Mouse (Mus musculus): ENCODE measurements around the gene Slc25a25. TPM values are rescaled to one million over a fixed set of nuclear protein-coding genes. Genes with fewer than 3 reads are reported as not detected.

Gene Slc25a25
- total and polyA plus RNA-seq, 3 experiments, result 6.6 to 10.0 (median 9.8) TPM

DNA sequence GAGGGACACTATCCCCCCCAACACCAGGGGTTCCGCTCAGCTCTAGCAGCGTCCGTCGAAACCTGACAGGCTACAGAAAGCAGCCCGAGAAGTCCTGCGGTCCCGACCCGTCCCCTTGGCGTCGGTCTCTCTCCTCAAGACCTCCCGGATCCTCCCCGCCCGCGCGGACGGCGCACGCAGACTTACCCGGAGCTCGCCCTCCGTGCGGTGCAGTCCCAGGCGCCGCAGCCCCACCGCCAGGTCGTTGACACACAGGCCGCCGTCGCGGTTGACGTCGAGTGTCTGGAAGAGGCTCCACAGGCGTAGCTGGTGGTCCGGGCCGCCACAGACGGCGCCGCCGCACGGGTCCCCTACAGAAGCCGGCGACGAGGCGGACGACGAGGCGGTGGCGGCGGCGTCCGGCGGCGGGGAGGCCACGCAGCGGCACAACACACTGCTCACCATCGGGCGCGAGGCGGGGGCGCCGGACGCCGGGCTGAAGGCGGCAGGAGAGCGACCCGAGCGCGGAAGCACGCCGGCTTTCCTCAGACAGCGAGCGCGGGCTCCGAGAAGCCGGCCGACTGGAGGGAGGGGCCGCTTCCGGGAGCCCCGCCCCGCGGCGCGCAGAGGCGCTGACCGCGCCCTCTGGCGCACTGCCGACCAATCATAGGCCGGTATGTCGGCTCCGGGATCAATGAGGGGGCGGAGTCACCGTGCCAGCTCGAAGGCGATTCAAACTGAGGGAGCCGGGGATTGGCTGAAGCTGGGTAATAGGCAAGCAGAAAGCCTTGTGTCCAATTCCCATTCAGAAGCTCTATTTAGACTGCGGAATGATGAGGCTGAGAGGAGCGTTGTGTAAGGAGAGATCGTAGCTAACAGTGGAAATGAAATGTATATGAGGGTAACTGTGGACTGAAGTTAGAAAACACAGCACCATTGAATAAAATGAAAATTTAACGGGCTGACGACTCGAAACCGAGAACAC lies at the start of gene Slc25a25 (continued):
- no peak for TF ChIP-seq ETS1 (conservative IDR thresholded peaks at IDR 0.05; ENCODE audit: low read depth, low read length)
- TF ChIP-seq CTCF (conservative IDR thresholded peaks at IDR 0.05 in 1 of 2, IDR thresholded peaks at IDR 0.05 in 1 of 2; ENCODE audit: low read depth in 2 of 2, low read length in 2 of 2), result no peak

DNA sequence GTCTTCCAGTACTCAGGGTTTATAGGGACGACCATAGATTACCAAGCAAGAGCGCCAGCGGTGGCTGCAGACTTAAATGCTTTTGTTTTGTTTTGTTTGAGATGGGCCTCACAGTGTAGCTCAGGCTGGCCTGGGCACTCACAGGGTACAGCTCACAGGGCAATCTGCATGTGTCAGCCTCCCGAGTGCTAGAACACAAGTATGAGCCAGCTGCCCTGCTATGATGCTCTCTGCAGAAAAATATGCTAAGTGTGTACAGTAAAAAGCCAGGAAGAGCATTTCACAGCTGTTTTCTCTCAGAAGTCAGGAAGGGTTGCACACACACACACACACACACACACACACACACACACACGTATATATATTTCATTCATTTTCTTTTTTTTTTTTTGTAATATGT lies 49.2 kb upstream of the Slc25a25 start:
- Histone ChIP-seq H3K9ac (ENCODE audit: insufficient read depth, low read depth) (no peak overlapping the region), H3K4me3 (replicated peaks in 1 of 3; ENCODE audit: low read depth in 2 of 3, low read length in 2 of 3, poor library complexity in 1 of 3) (no peak overlapping the region), H3K79me2 (replicated peaks; ENCODE audit: control insufficient read depth, extremely low read depth, insufficient read depth, poor library complexity, severe bottlenecking) (no peaks in the 10 kb centered on the region), H3K4me2 (ENCODE audit: insufficient read depth, low read depth, poor library complexity, severe bottlenecking) (no peak overlapping the region), H3K36me3 (replicated peaks in 1 of 2; ENCODE audit: control insufficient read depth in 1 of 2, insufficient read depth in 1 of 2, low read length in 1 of 2) (no peaks in the 10 kb centered on the region), H3K27me3 (replicated peaks) (no peaks in the 10 kb centered on the region), H3K9me3 (replicated peaks; ENCODE audit: low read length) (peaks cover 7% of the 10 kb centered on the region), H3K27ac (ENCODE audit: insufficient read depth, low read depth) (no peak overlapping the region), H3K4me1 (ENCODE audit: control insufficient read depth in 1 of 2, insufficient read depth in 2 of 2) (peaks cover 0 to 4% of the 10 kb centered on the region in 2 experiments; a peak in 1 of 4 replicates)
- dilution Hi-C loops (cut with MboI; ENCODE audit: extremely low pct_ligation_motif_present, extremely low pct_unique_long_range_greater_than_20kb, low sequenced_read_pairs) (no loop called here), in situ Hi-C loops (cut with MboI; ENCODE audit: low pct_ligation_motif_present, low pct_unique_long_range_greater_than_20kb, low sequenced_read_pairs) (no loop called here)
- no peak for TF ChIP-seq KAT2A (IDR thresholded peaks at IDR 0.05; ENCODE audit: insufficient replicate concordance, low read length)
- no peak for TF ChIP-seq PAX5 (IDR thresholded peaks at IDR 0.05; ENCODE audit: low read length)
- no peak for TF ChIP-seq RAD21 (IDR thresholded peaks at IDR 0.05; ENCODE audit: low read depth, low read length)
- TF ChIP-seq ZKSCAN1 (IDR thresholded peaks at IDR 0.05; ENCODE audit: borderline replicate concordance, low read depth, low read length), result no peak
- TF ChIP-seq EP300 (IDR thresholded peaks at IDR 0.05; ENCODE audit: low read length), result no peak
- no peak for TF ChIP-seq USF1 (IDR thresholded peaks at IDR 0.05; ENCODE audit: low read depth, low read length)
- no peak for DNase-seq (ENCODE audit: extremely low read depth)

DNA sequence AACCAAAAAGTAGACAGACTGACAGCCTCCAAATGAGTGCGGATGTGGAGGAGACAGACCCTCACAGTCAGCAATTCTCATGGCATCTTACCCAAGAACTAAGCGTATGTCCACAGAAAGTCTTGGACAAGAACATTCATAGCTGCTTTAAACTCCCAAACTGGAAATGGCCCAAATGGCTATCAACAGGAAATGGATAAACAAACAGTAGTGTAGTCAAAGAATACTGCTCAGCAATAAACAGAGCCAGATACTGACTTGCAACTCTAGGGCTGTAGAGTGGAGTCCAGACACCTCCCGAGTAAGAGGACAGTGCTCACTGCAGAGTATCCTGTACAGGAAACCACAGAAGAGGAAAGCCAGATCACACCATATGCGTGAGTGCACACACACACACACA lies 48.1 kb upstream of the Slc25a25 start:
- H3K4me3 ChIP-seq (replicated peaks in 1 of 3; ENCODE audit: low read depth in 2 of 3, low read length in 2 of 3, poor library complexity in 1 of 3), result no peak overlapping the region
- dilution Hi-C loops (cut with MboI; ENCODE audit: extremely low pct_ligation_motif_present, extremely low pct_unique_long_range_greater_than_20kb, low sequenced_read_pairs), result no loop called here
- no peaks in the 10 kb centered on the region for H3K79me2 ChIP-seq (replicated peaks; ENCODE audit: control insufficient read depth, extremely low read depth, insufficient read depth, poor library complexity, severe bottlenecking)
- H3K4me1 ChIP-seq (ENCODE audit: control insufficient read depth in 1 of 2, insufficient read depth in 2 of 2), result peaks cover 0 to 4% of the 10 kb centered on the region in 2 experiments; a peak in 1 of 4 replicates
- TF ChIP-seq E2F4 (IDR thresholded peaks at IDR 0.05; ENCODE audit: insufficient replicate concordance, low read depth, low read length) (no peak), JUND (conservative IDR thresholded peaks at IDR 0.05; ENCODE audit: low read depth, low read length) (no peak), IRF4 (IDR thresholded peaks at IDR 0.05; ENCODE audit: low read depth, low read length) (no peak), ZC3H11A (IDR thresholded peaks at IDR 0.05; ENCODE audit: low read depth, low read length) (no peak), BHLHE40 (IDR thresholded peaks at IDR 0.05; ENCODE audit: low read depth, low read length) (no peak), MXI1 (IDR thresholded peaks at IDR 0.05; ENCODE audit: low read depth, low read length) (no peak), KAT2A (IDR thresholded peaks at IDR 0.05; ENCODE audit: insufficient replicate concordance, low read length) (no peak), ZNF384 (IDR thresholded peaks at IDR 0.05; ENCODE audit: low read depth, low read length) (no peak), SIN3A (IDR thresholded peaks at IDR 0.05; ENCODE audit: low read length) (no peak), USF2 (conservative IDR thresholded peaks at IDR 0.05; ENCODE audit: low read depth, low read length) (no peak), NELFE (IDR thresholded peaks at IDR 0.05; ENCODE audit: low read depth, low read length) (no peak), TCF12 (IDR thresholded peaks at IDR 0.05; ENCODE audit: low read depth, low read length) (no peak), ZKSCAN1 (IDR thresholded peaks at IDR 0.05; ENCODE audit: borderline replicate concordance, low read depth, low read length) (no peak), POLR2AphosphoS2 (IDR thresholded peaks at IDR 0.05; ENCODE audit: low read depth, low read length) (no peak), ETS1 (conservative IDR thresholded peaks at IDR 0.05; ENCODE audit: low read depth, low read length) (no peak), MYC (IDR thresholded peaks at IDR 0.05; ENCODE audit: low read depth, low read length) (no peak), CHD1 (IDR thresholded peaks at IDR 0.05; ENCODE audit: low read depth, low read length) (no peak)
- H3K27ac ChIP-seq (ENCODE audit: insufficient read depth, low read depth), result no peak overlapping the region
- in situ Hi-C loops (cut with MboI; ENCODE audit: low pct_ligation_motif_present, low pct_unique_long_range_greater_than_20kb, low sequenced_read_pairs), result no loop called here
- H3K4me2 ChIP-seq (ENCODE audit: insufficient read depth, low read depth, poor library complexity, severe bottlenecking), result no peak overlapping the region
- no peak for DNase-seq (ENCODE audit: extremely low read depth)
- H3K9ac ChIP-seq (ENCODE audit: insufficient read depth, low read depth), result no peak overlapping the region
- no peaks in the 10 kb centered on the region for H3K27me3 ChIP-seq (replicated peaks)
- H3K36me3 ChIP-seq (replicated peaks in 1 of 2; ENCODE audit: control insufficient read depth in 1 of 2, insufficient read depth in 1 of 2, low read length in 1 of 2), result no peaks in the 10 kb centered on the region
- peaks cover 7% of the 10 kb centered on the region for H3K9me3 ChIP-seq (replicated peaks; ENCODE audit: low read length)
